ENCODE assay signal across 8 mouse cellular contexts in the genomic region with DNA sequence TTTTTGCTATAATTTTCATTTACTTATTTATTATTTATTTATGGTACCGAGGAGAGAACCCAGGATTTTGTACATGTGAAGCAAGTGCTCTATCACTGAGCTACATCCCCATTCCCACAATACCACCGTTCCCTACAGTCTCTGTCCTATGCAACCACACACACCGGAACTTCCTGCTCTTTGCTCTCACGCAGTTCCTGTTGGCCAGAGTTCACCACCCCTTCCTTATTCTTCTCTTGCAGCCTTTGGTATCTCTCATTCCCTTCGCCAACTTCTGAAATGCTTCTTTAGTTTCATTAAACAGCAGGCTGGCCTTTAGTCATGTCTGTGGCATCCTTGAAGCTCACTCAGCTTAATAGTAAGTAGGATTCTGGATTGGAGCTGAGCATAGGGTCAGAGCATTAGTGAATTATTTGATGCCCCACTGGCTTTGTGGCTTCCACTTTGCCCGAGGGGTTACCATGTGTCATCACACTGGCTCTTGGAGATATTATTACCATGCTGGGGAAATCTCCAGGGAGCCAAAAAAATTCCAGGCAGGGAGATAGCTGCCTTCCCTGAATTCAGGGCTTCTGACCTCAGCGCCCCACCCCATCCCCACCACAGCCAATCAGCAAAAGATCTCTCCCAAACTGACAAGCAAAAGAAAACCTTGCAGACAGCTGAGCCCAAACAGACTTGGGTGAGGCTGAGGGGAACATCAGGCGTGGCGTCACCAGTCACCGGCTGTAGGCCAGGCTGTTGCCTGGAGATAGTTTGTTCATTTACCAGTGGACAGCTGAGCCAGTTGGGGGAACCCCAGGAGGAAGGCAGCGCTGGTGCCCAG. TPM values are rescaled to one million over a fixed set of nuclear protein-coding genes. Genes with fewer than 3 reads are reported as not detected.
DNase-seq lines count a peak whose midpoint lies in the region; ATAC-seq lines count a peak whose summit lies in the region.

No protein-coding gene starts in this region.

- H3K4me2 ChIP-seq in midbrain, embryonic 14.5 days (ENCODE audit: low read length) = no peak overlapping the region
- no peak overlapping the region for H3K4me2 ChIP-seq in midbrain, embryonic 13.5 days (replicated peaks)
- no peak overlapping the region for H3K4me2 ChIP-seq in hindbrain, embryonic 15.5 days

- no peak for ATAC-seq in midbrain, embryonic 14.5 days (ENCODE audit: low FRiP score, low TSS enrichment)
- no peak for ATAC-seq in midbrain, embryonic 13.5 days
- no peak for ATAC-seq in hindbrain, embryonic 15.5 days (ENCODE audit: low FRiP score, low read depth)

- DNase-seq in midbrain, embryonic 14.5 days = peak; percentile 15
- peak; percentile 71 for DNase-seq in gastrocnemius, adult 18-20 months (ENCODE audit: low spot score)
- peak; percentile 38 for DNase-seq in retina, embryonic 14.5 days (ENCODE audit: low spot score)
- DNase-seq in adrenal gland, adult 8-10 months = no peak
- DNase-seq in spleen, postnatal 4 days (ENCODE audit: low spot score in 2 of 2) = no peak
- no peak for DNase-seq in left cerebral cortex, adult 18-20 months (ENCODE audit: low spot score in 2 of 2)

- 0 out of 2 replicates have a peak, but pooled peaks cover 5% of the 10 kb centered on the region for H3K9me3 ChIP-seq in midbrain, embryonic 14.5 days (ENCODE audit: control insufficient read depth, low read length)
- peaks cover 12% of the 10 kb centered on the region; the same call in 1 of the 2 replicates for H3K9me3 ChIP-seq in midbrain, embryonic 13.5 days
- no peaks in the 10 kb centered on the region for H3K9me3 ChIP-seq in hindbrain, embryonic 15.5 days

- no peak overlapping the region for H3K27ac ChIP-seq in midbrain, embryonic 14.5 days (replicated peaks; ENCODE audit: low read depth, low read length)
- H3K27ac ChIP-seq in midbrain, embryonic 13.5 days = no peak overlapping the region
- 0 out of 2 replicates have a peak overlapping the region, but pooled peaks have one; percentile 31 for H3K27ac ChIP-seq in hindbrain, embryonic 15.5 days (replicated peaks)

- no peak overlapping the region for H3K4me3 ChIP-seq in midbrain, embryonic 14.5 days (replicated peaks; ENCODE audit: low read depth, low read length)
- no peak overlapping the region for H3K4me3 ChIP-seq in midbrain, embryonic 13.5 days (replicated peaks)
- no peak overlapping the region for H3K4me3 ChIP-seq in hindbrain, embryonic 15.5 days

- H3K9ac ChIP-seq in midbrain, embryonic 14.5 days (replicated peaks; ENCODE audit: low read length) = no peak overlapping the region
- H3K9ac ChIP-seq in midbrain, embryonic 13.5 days (replicated peaks) = no peak overlapping the region
- H3K9ac ChIP-seq in hindbrain, embryonic 15.5 days = no peak overlapping the region

- no peaks in the 10 kb centered on the region for H3K36me3 ChIP-seq in midbrain, embryonic 14.5 days (ENCODE audit: control insufficient read depth, insufficient read depth, low read length)
- H3K36me3 ChIP-seq in midbrain, embryonic 13.5 days = no peaks in the 10 kb centered on the region
- H3K36me3 ChIP-seq in hindbrain, embryonic 15.5 days = no peaks in the 10 kb centered on the region

- 66% methylated on average over 11 of the region's 11 CpGs for WGBS in midbrain, embryonic 14.5 days
- WGBS in midbrain, embryonic 13.5 days = 70% methylated on average over 11 of the region's 11 CpGs
- WGBS in hindbrain, embryonic 15.5 days = 56% methylated on average over 11 of the region's 11 CpGs

- no peaks in the 10 kb centered on the region for H3K4me1 ChIP-seq in midbrain, embryonic 14.5 days (ENCODE audit: control insufficient read depth, insufficient read depth, low read length)
- no peaks in the 10 kb centered on the region for H3K4me1 ChIP-seq in midbrain, embryonic 13.5 days (replicated peaks)
- peaks cover 4% of the 10 kb centered on the region; the same call in 1 of the 2 replicates for H3K4me1 ChIP-seq in hindbrain, embryonic 15.5 days (replicated peaks)

- no peaks in the 10 kb centered on the region for H3K27me3 ChIP-seq in midbrain, embryonic 14.5 days (ENCODE audit: control insufficient read depth, insufficient read depth, low read length)
- H3K27me3 ChIP-seq in midbrain, embryonic 13.5 days = no peaks in the 10 kb centered on the region
- no peaks in the 10 kb centered on the region for H3K27me3 ChIP-seq in hindbrain, embryonic 15.5 days

RNA-seq across cellular contexts. Expression of a gene that starts 23.8 kb away (rescaled TPM):
- polyA plus RNA-seq in midbrain, embryonic 14.5 days (2014; fragmentation: Nextera tagmentation; extraction: Ambion mirVana) = 1.1 and 1.2 TPM in 2 replicates
- polyA plus RNA-seq in midbrain, embryonic 13.5 days (2015; fragmentation: Nextera tagmentation; extraction: Ambion mirVana) = 0.82 and 0.90 TPM in 2 replicates
- 10 to 100 TPM in 1 of 2 experiments, 1 to 10 TPM in 1; 6.5 to 69.9 TPM for total RNA-seq in gastrocnemius, adult 18-20 months (2021)
- 2.6 and 4.0 TPM in 2 replicates for polyA plus RNA-seq in hindbrain, embryonic 15.5 days (2015; fragmentation: Nextera tagmentation; extraction: Ambion mirVana)
- total RNA-seq in adrenal gland, adult 8-10 months (2022) = 10 to 100 TPM; 13.3 to 32.9 (median 13.7) TPM
- 10 to 100 TPM; 65.4 to 77.2 TPM for total RNA-seq in left cerebral cortex, adult 18-20 months (2021)

Comparison
In these comparisons a context has a peak if more than half of its experiments do, and no peak if none do; other contexts are left out.
1. DNase-seq: peak in midbrain, embryonic 14.5 days (single experiment), gastrocnemius, adult 18-20 months (single experiment) and retina, embryonic 14.5 days (single experiment); none in adrenal gland, adult 8-10 months (single experiment), spleen, postnatal 4 days (0 of 2) and left cerebral cortex, adult 18-20 months (0 of 2).